Mouse (Mus musculus): ENCODE data around the gene Sec24d. TPM values are rescaled to one million over a fixed set of nuclear protein-coding genes. Genes with fewer than 3 reads are reported as not detected.
"Not testable (repeated sequence)": the region's sequence is repeated elsewhere in the genome, so short reads cannot be mapped to it uniquely, and the experiment has no call there.

The Sec24d gene
- polyA plus RNA-seq, 1 experiment: 41.5 TPM

- WGBS: 31% methylated on average over 11 of the region's 11 CpGs
- Histone ChIP-seq H3K4me3 (replicated peaks; ENCODE audit: extremely low read depth, low read depth, low read length) (no peak overlapping the region), H3K4me1 (ENCODE audit: control insufficient read depth, insufficient read depth, low read length) (no peaks in the 10 kb centered on the region)
- TF ChIP-seq POLR2A (IDR thresholded peaks at IDR 0.05; ENCODE audit: borderline replicate concordance, extremely low read depth, low read depth, low read length) (no peak), CTCF (IDR thresholded peaks at IDR 0.05; ENCODE audit: insufficient read depth, low read length) (peak; percentile 21; the same call in 1 of the 2 replicates)
- peak; percentile 52 for DNase-seq
Measured at GRCm38 (mm10) chr3:123371766-123372535, 104.7 kb downstream of the Sec24d start.

GRCm38 (mm10) chr3:123376562-123376961, 109.3 kb downstream of the Sec24d start:
- DNase-seq: no peak
- 87% methylated on average over 3 of the region's 3 CpGs for WGBS
- no peak overlapping the region for H3K4me3 ChIP-seq (replicated peaks; ENCODE audit: extremely low read depth, low read depth, low read length)
- no peaks in the 10 kb centered on the region for H3K4me1 ChIP-seq (ENCODE audit: control insufficient read depth, insufficient read depth, low read length)
- TF ChIP-seq POLR2A (IDR thresholded peaks at IDR 0.05; ENCODE audit: borderline replicate concordance, extremely low read depth, low read depth, low read length): no peak
- TF ChIP-seq CTCF (IDR thresholded peaks at IDR 0.05; ENCODE audit: insufficient read depth, low read length): no peak

DNA sequence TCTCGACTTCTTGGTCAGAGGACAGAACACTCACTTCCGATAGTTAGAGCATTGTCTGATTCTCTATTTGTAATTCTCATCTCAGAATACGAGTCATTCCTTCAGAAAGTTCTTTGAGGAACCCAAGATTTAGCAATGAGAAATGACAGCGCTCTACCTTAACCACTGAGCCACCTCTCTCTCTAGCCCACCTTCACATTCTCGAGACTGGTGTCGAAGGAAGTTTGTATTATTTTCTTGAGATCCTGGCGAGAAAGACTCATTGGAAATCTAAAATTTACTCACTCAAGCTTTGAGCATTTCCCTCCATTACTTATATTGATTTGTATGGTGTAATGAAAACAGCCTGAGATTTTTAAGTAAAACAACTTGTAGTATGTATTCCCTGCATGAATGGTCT, 117.2 kb downstream of the Sec24d start:
- Histone ChIP-seq H3K4me1 (ENCODE audit: control insufficient read depth, insufficient read depth, low read length) (no peaks in the 10 kb centered on the region; the same call in none of the 2 replicates), H3K4me3 (replicated peaks; ENCODE audit: extremely low read depth, low read depth, low read length) (no peak overlapping the region)
- TF ChIP-seq POLR2A (IDR thresholded peaks at IDR 0.05; ENCODE audit: borderline replicate concordance, extremely low read depth, low read depth, low read length): no peak
- no peak for TF ChIP-seq CTCF (IDR thresholded peaks at IDR 0.05; ENCODE audit: insufficient read depth, low read length)
- no peak for DNase-seq
- 80% methylated on average over 7 of the region's 7 CpGs for whole genome bisulfite sequencing

GRCm38 (mm10) chr3:123385118-123385485, 117.8 kb downstream of the Sec24d start:
- Histone ChIP-seq H3K4me3 (replicated peaks; ENCODE audit: extremely low read depth, low read depth, low read length) (peak overlapping the region; percentile 97), H3K4me1 (ENCODE audit: control insufficient read depth, insufficient read depth, low read length) (no peaks in the 10 kb centered on the region; the same call in none of the 2 replicates)
- TF ChIP-seq POLR2A (IDR thresholded peaks at IDR 0.05; ENCODE audit: borderline replicate concordance, extremely low read depth, low read depth, low read length): no peak
- TF ChIP-seq CTCF (IDR thresholded peaks at IDR 0.05; ENCODE audit: insufficient read depth, low read length): no peak
- DNase-seq: no peak
- WGBS: 10% methylated on average over 6 of the region's 6 CpGs

- under 1% methylated on average over 41 of the region's 41 CpGs for WGBS
- no peaks in the 10 kb centered on the region; the same call in none of the 2 replicates for H3K4me1 ChIP-seq (ENCODE audit: control insufficient read depth, insufficient read depth, low read length)
- peak within 1 kb of the TSS; percentile 97 for H3K4me3 ChIP-seq (replicated peaks; ENCODE audit: extremely low read depth, low read depth, low read length)
- DNase-seq: peak; percentile 93
- TF ChIP-seq CTCF (IDR thresholded peaks at IDR 0.05; ENCODE audit: insufficient read depth, low read length): no peak
- peak; percentile 70; the same call in 1 of the 2 replicates for TF ChIP-seq POLR2A (IDR thresholded peaks at IDR 0.05; ENCODE audit: borderline replicate concordance, extremely low read depth, low read depth, low read length)
Measured at GRCm38 (mm10) chr3:123385486-123386156, 118.4 kb downstream of the Sec24d start, which contains the start of gene Mettl14. Gene Mettl14, minus strand, starts transcription at chr3:123386108.

GRCm38 (mm10) chr3:123386157-123386780, 119.0 kb downstream of the Sec24d start:
- WGBS: 25% methylated on average over 12 of the region's 12 CpGs
- not testable (repeated sequence) for H3K4me1 ChIP-seq (ENCODE audit: control insufficient read depth, insufficient read depth, low read length); DNase-seq
- peak overlapping the region; percentile 97 for H3K4me3 ChIP-seq (replicated peaks; ENCODE audit: extremely low read depth, low read depth, low read length)

- TF ChIP-seq POLR2A (IDR thresholded peaks at IDR 0.05; ENCODE audit: borderline replicate concordance, extremely low read depth, low read depth, low read length): no peak
- TF ChIP-seq CTCF (IDR thresholded peaks at IDR 0.05; ENCODE audit: insufficient read depth, low read length): no peak
- 52% methylated on average over 4 of the region's 4 CpGs for WGBS
- DNase-seq: no peak
- Histone ChIP-seq H3K4me1 (ENCODE audit: control insufficient read depth, insufficient read depth, low read length) (no peaks in the 10 kb centered on the region), H3K4me3 (replicated peaks; ENCODE audit: extremely low read depth, low read depth, low read length) (no peak overlapping the region)
Measured at GRCm38 (mm10) chr3:123391180-123391579, 123.9 kb downstream of the Sec24d start.

DNA sequence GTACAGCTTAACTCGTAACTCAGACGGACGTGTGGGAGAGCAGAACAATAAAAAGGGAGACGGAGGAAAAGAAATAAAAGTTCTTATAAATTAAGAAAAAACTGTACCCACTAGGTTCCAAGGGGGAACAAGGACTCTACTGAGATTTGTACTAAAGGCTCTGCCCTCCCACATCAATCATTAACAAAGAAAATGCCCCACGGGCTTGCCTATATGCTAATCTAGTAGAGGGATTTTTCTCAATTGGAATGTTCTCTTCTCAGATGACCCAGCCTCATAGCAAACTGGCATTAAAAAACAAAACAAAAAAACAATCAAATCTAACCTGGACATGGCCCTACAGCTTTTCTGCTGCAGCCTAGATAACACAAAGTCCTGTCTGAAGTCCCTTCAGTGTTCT, 128.4 kb downstream of the Sec24d start:
- Histone ChIP-seq H3K4me1 (ENCODE audit: control insufficient read depth, insufficient read depth, low read length) (no peaks in the 10 kb centered on the region), H3K4me3 (replicated peaks; ENCODE audit: extremely low read depth, low read depth, low read length) (no peak overlapping the region)
- DNase-seq: no peak
- WGBS: 85% methylated on average over 5 of the region's 5 CpGs
- TF ChIP-seq CTCF (IDR thresholded peaks at IDR 0.05; ENCODE audit: insufficient read depth, low read length) (no peak), POLR2A (IDR thresholded peaks at IDR 0.05; ENCODE audit: borderline replicate concordance, extremely low read depth, low read depth, low read length) (no peak)

- Histone ChIP-seq H3K4me3 (replicated peaks; ENCODE audit: extremely low read depth, low read depth, low read length) (no peak overlapping the region), H3K4me1 (ENCODE audit: control insufficient read depth, insufficient read depth, low read length) (no peaks in the 10 kb centered on the region)
- no peak for DNase-seq
- TF ChIP-seq CTCF (IDR thresholded peaks at IDR 0.05; ENCODE audit: insufficient read depth, low read length) (no peak), POLR2A (IDR thresholded peaks at IDR 0.05; ENCODE audit: borderline replicate concordance, extremely low read depth, low read depth, low read length) (no peak)
- WGBS: 62% methylated on average over 9 of the region's 9 CpGs
Measured at GRCm38 (mm10) chr3:123397562-123398481, 130.6 kb downstream of the Sec24d start.

Measured in lung, adult 2 months (tissue).